Mouse (Mus musculus) lung, embryonic 16.5 days (tissue): ENCODE measurements at regions not wholly inside any gene's neighbourhood (a gene's known extent, or its start where the extent isn't known, plus 50 kb on each side); places are given as distances from the start of the nearest gene placed in this dataset.

ENCODE experiments used
- ATAC-seq: fragments of 200-750 bp; cut with Nextera tagmentation; 2 replicates; pipeline ENCODE4 v1.8.0; 2017; ENCODE audit warnings: low read depth, mild to moderate bottlenecking, moderate library complexity
- H3K27ac ChIP-seq: fragments of 300-500 bp; sonication (generic); 2 replicates; pipeline ENCODE4 v1.5.1; 2014; ENCODE audit warnings: mild to moderate bottlenecking, control low read depth, low read length
- H3K27me3 ChIP-seq: fragments of 300-500 bp; sonication (generic); 2 replicates; pipeline ENCODE4 v1.6.1; 2014; ENCODE audit warnings: low read depth, low read length, mixed read lengths; ENCODE audit not compliant: control insufficient read depth, insufficient read depth
- H3K36me3 ChIP-seq: fragments of 300-500 bp; sonication (generic); 2 replicates; pipeline ENCODE4 v1.6.1; 2014; ENCODE audit warnings: low read length; ENCODE audit not compliant: control insufficient read depth, insufficient read depth
- H3K4me1 ChIP-seq: fragments of 300-500 bp; sonication (generic); replicated peaks from 2 replicates; pipeline ENCODE4 v1.6.1; 2014; ENCODE audit warnings: low read length, mixed read lengths; ENCODE audit not compliant: control insufficient read depth, insufficient read depth
- H3K4me2 ChIP-seq: fragments of 300-500 bp; sonication (generic); 2 replicates; pipeline ENCODE4 v1.6.1; 2014; ENCODE audit warnings: low read depth, low read length, control low read depth
- H3K4me3 ChIP-seq: fragments of 300-500 bp; sonication (generic); 2 replicates; pipeline ENCODE4 v1.5.1; 2014; ENCODE audit warnings: mild to moderate bottlenecking, low read length, control low read depth
- H3K9ac ChIP-seq: fragments of 300-500 bp; sonication (generic); 2 replicates; pipeline ENCODE4 v1.6.1; 2014; ENCODE audit warnings: low read length, control low read depth
- H3K9me3 ChIP-seq: fragments of 300-500 bp; sonication (generic); 2 replicates; pipeline ENCODE4 v1.6.1; 2016; ENCODE audit warnings: low read length; ENCODE audit not compliant: control insufficient read depth
- WGBS: fragments of 180-500 bp; shearing (Covaris S2); extraction: QIAGEN DNeasy Blood & Tissue Kit; methylation state at CpG from one replicate; pipeline ENCODE4 v1.1.7; 2014; 5-methylcytosine and 5-hydroxymethylcytosine counted together

DNA sequence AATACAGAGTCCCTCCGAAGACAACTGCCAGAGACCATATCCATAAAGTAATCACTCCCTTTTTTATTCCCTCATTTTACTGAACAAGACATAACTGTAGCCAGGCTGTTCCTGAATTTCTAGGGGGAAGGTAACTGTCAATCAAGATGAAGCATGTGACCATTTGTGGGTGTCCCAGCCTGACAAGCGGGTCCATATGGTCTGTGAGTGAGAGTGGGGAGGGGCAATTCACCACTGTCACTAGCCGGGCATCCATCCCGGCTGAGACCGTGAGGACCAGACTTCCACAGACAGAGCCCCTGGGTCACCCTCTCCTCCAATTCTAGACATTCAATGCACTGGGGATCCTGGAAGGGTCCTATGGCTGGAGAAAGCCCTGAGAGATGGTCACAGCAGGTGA, 54.6 kb downstream of the Gm11733 start:
- H3K9ac ChIP-seq: no peak overlapping the region
- 73% methylated on average over 5 of the region's 5 CpGs for WGBS
- no peak overlapping the region for H3K4me3 ChIP-seq
- no peak overlapping the region for H3K27ac ChIP-seq
- H3K4me1 ChIP-seq: peaks cover 16% of the 10 kb centered on the region
- no peak for ATAC-seq
- H3K36me3 ChIP-seq: no peaks in the 10 kb centered on the region
- H3K27me3 ChIP-seq: no peaks in the 10 kb centered on the region
- H3K9me3 ChIP-seq: no peaks in the 10 kb centered on the region
- no peak overlapping the region for H3K4me2 ChIP-seq

DNA sequence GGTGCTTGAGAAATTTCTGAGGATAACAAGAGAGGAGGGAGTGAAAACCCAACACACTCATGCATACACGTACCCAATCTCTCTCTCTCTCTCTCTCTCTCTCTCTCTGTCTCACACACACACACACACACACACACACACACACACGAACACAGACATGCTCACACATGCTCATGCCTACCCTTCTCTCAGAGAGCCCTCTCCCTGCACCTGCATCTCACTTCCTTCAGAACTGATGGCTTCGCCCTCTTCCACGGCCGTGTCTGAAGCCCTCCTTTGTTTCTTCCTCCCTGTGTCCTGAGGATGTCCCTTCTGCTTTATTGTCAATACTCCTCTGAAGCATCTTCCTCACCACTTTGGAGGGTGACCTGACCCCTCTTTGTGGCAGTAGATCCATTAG, 56.4 kb downstream of the Gm11733 start:
- Histone ChIP-seq H3K4me1 (peaks cover 8% of the 10 kb centered on the region), H3K27me3 (no peaks in the 10 kb centered on the region), H3K36me3 (no peaks in the 10 kb centered on the region), H3K9ac (no peak overlapping the region), H3K4me2 (no peak overlapping the region), H3K9me3 (no peaks in the 10 kb centered on the region), H3K27ac (no peak overlapping the region), H3K4me3 (no peak overlapping the region)
- ATAC-seq: no peak
- 34% methylated on average over 5 of the region's 5 CpGs for WGBS

GRCm38 (mm10) chr11:117541205-117541884, 57.2 kb downstream of the Gm11733 start:
- Histone ChIP-seq H3K4me3 (no peak overlapping the region), H3K4me2 (no peak overlapping the region), H3K27me3 (no peaks in the 10 kb centered on the region), H3K36me3 (no peaks in the 10 kb centered on the region), H3K9ac (no peak overlapping the region), H3K27ac (no peak overlapping the region), H3K4me1 (peaks cover 4% of the 10 kb centered on the region; the same call in 1 of the 2 replicates), H3K9me3 (no peaks in the 10 kb centered on the region)
- ATAC-seq: peak; percentile 78
- 8% methylated on average over 6 of the region's 6 CpGs for WGBS

DNA sequence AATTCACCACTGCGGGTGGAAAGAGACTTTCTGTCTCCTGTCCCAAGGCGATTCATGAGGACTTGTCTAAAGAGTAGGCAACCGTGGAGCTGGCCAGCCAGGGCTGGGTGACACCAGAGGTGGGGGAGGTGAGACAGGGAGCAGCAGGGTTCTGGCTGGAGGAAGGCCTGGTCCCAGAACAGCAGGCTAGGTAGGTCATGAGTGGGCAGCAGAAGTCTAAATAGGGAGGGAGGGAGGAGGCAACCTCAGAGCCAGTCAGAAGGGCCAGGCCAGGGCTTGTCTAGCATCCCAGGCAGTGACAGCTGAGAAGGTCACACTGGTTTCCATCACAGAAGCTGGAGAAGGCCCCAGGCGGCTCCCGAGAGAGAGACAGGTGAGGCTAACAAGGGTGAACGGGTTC, 59.0 kb downstream of the Gm11733 start:
- no peak overlapping the region for H3K4me2 ChIP-seq
- ATAC-seq: no peak
- no peak overlapping the region; the same call in 1 of the 2 replicates for H3K27ac ChIP-seq
- no peaks in the 10 kb centered on the region for H3K9me3 ChIP-seq
- H3K4me1 ChIP-seq: peaks cover 4% of the 10 kb centered on the region; the same call in 1 of the 2 replicates
- no peaks in the 10 kb centered on the region for H3K36me3 ChIP-seq
- no peak overlapping the region for H3K9ac ChIP-seq
- 34% methylated on average over 6 of the region's 6 CpGs for WGBS
- no peaks in the 10 kb centered on the region for H3K27me3 ChIP-seq
- H3K4me3 ChIP-seq: no peak overlapping the region

DNA sequence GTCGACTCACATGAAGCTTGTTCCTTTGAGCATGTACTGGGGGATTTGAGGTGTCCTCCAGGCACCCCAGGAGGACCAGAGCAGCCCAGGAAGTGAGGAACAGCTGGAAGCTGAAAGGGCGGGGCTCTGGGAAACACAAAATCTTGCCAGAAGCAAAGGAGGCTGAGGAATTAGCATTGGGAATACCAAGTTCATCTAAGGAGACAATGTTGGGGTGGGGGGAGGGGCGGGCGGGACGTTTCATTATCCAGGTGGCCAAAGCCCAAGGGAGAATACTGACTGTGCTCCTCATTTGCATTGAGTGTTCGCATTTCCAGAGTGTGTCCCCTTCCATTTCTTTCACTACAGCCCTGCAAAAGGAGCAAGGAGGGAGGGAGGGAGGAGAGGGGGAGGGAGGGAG, 60.3 kb downstream of the Gm11733 start:
- H3K4me2 ChIP-seq: no peak overlapping the region
- no peaks in the 10 kb centered on the region for H3K36me3 ChIP-seq
- no peaks in the 10 kb centered on the region for H3K27me3 ChIP-seq
- ATAC-seq: no peak
- no peak overlapping the region for H3K27ac ChIP-seq
- H3K4me1 ChIP-seq: peaks cover 4% of the 10 kb centered on the region; the same call in 1 of the 2 replicates
- H3K9me3 ChIP-seq: no peaks in the 10 kb centered on the region
- no peak overlapping the region for H3K4me3 ChIP-seq
- no peak overlapping the region for H3K9ac ChIP-seq
- 32% methylated on average over 6 of the region's 6 CpGs for WGBS

DNA sequence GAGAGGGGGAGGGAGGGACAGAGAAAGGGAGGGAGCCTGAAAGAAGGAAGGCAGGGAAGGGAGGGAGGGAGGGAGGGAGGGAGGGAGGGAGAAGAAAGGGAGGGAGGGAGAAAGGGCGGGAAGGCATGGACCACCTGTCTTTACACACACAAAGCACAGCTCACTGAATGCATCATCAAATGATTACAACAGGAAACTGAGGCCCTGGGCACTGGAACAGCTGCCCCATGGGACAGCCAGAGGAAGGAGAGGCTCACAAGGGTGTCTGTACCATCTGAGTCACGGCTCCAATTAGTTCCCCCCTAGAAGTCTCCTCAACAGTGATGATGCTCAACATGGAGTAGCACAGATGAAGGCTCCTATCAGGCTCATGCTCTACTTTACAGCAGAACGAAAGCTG, 60.8 kb downstream of the Gm11733 start:
- Histone ChIP-seq H3K9ac (no peak overlapping the region), H3K27ac (no peak overlapping the region), H3K4me1 (peaks cover 4% of the 10 kb centered on the region; the same call in 1 of the 2 replicates), H3K4me3 (no peak overlapping the region), H3K4me2 (no peak overlapping the region), H3K36me3 (no peaks in the 10 kb centered on the region), H3K9me3 (no peaks in the 10 kb centered on the region), H3K27me3 (no peaks in the 10 kb centered on the region)
- ATAC-seq: no peak
- 44% methylated on average over 3 of the region's 3 CpGs for WGBS

DNA sequence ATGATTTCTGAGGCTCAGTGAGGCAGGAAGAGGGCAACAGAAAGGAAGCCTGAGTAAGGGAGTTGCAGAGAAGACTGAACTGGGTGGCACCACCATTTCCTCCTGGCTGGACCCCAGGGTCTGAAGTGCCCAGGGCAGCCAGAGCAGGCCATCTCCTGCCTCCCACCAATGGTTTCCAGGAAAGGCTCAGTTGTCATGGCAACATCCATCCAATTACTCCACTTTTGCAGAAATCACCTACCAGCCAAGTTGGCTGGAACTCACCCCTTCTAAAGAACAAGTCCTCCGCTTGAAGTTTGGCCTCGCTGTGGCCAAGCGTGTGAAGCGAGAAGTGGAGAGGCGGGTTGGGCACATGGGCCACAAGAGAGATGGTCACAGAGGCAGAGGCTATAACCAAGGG, 67.8 kb downstream of the Gm11733 start:
- no peaks in the 10 kb centered on the region for H3K36me3 ChIP-seq
- no peak overlapping the region for H3K4me2 ChIP-seq
- H3K9me3 ChIP-seq: no peaks in the 10 kb centered on the region
- no peaks in the 10 kb centered on the region for H3K4me1 ChIP-seq
- H3K9ac ChIP-seq: no peak overlapping the region
- 86% methylated on average over 5 of the region's 5 CpGs for WGBS
- no peak overlapping the region for H3K4me3 ChIP-seq
- no peak for ATAC-seq
- no peak overlapping the region for H3K27ac ChIP-seq
- H3K27me3 ChIP-seq: no peaks in the 10 kb centered on the region

- Histone ChIP-seq H3K4me3 (no peak overlapping the region), H3K4me2 (no peak overlapping the region), H3K9ac (no peak overlapping the region), H3K9me3 (no peaks in the 10 kb centered on the region), H3K27me3 (no peaks in the 10 kb centered on the region), H3K27ac (no peak overlapping the region), H3K36me3 (no peaks in the 10 kb centered on the region), H3K4me1 (no peaks in the 10 kb centered on the region)
- 85% methylated on average over 8 of the region's 8 CpGs for WGBS
- ATAC-seq: no peak
These were observed 68.3 kb downstream of the Gm11733 start for GRCm38 (mm10) chr11:117552430-117552969.

DNA sequence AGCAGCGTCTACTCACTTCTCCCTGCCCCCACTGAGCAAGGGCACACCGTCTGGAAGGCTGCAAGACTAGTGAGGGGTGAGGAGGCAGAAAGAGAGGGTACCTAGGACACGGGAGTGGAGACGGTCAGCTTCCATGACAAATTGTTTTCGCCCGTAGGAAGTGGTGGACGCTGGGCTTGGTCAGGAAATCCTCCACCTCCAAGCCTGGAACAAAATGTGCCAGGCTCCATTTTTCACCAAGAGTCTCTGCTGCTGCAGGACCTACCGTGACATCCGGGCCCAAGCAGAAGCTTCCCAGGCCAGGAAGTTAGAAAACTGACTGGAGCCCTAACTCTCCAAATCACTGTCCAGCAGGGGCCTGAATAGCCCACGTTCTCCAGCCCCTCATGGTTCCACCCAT, 69.9 kb downstream of the Gm11733 start:
- no peak overlapping the region for H3K4me3 ChIP-seq
- H3K36me3 ChIP-seq: no peaks in the 10 kb centered on the region
- 43% methylated on average over 10 of the region's 10 CpGs for WGBS
- no peak overlapping the region for H3K4me2 ChIP-seq
- peak overlapping the region; percentile 48; the same call in 1 of the 2 replicates for H3K27ac ChIP-seq
- H3K27me3 ChIP-seq: no peaks in the 10 kb centered on the region
- H3K4me1 ChIP-seq: no peaks in the 10 kb centered on the region
- H3K9ac ChIP-seq: no peak overlapping the region
- ATAC-seq: no peak
- no peaks in the 10 kb centered on the region for H3K9me3 ChIP-seq
